Mouse (Mus musculus): ENCODE measurements around the gene Slc25a22. TPM values are rescaled to one million over a fixed set of nuclear protein-coding genes. Genes with fewer than 3 reads are reported as not detected.

Slc25a22 gene
- polyA plus RNA-seq, 1 experiment from 2014 or later: 17.2 TPM

DNA sequence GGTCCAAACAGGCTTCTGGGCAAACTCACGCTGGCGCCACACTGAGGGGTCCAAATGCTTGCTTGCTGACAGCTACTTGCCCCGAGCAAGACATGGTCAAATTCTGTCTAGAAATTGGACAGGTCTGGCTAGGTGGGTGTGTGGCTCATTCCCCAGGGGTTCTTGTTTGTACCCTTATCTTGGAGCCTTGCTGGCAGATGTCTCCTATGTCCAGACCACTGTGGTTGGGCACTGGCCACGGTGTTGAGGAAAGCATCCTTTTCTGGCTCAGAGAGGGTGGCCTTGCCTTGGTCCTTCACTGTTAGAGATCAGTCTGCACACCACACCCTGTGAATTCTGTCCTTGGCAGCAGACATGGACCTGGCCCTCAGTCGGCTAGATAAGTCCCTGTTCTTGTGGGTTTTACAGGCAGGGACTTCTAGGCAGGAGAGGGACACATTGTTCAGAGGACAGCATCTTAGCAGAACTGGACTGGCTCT lies 40.6 kb upstream of the Slc25a22 start:
- Histone ChIP-seq H3K36me3 (ENCODE audit: control insufficient read depth, insufficient read depth, low read length) (no peaks in the 10 kb centered on the region), H3K4me2 (replicated peaks; ENCODE audit: low read depth) (no peak overlapping the region; the same call in 1 of the 2 replicates), H3K9ac (ENCODE audit: low read length) (0 out of 2 replicates have a peak overlapping the region, but pooled peaks have one; percentile 43), H3K27me3 (ENCODE audit: control insufficient read depth, insufficient read depth, low read length) (no peaks in the 10 kb centered on the region), H3K27ac (replicated peaks) (peak overlapping the region; percentile 87; the same call in 1 of the 2 replicates), H3K9me3 (ENCODE audit: control insufficient read depth, low read length) (no peaks in the 10 kb centered on the region), H3K4me3 (ENCODE audit: low read depth, low read length) (no peak overlapping the region), H3K4me1 (replicated peaks; ENCODE audit: control insufficient read depth, insufficient read depth) (peaks cover 22% of the 10 kb centered on the region)
- no peak for TF ChIP-seq CTCF (IDR thresholded peaks at IDR 0.05; ENCODE audit: low read depth)
- WGBS: 43% methylated on average over 5 of the region's 5 CpGs
- no peak for DNase-seq (ENCODE audit: low spot score)
- ATAC-seq (ENCODE audit: low FRiP score, low TSS enrichment): no peak

GRCm38 (mm10) chr7:141477578-141478269 lies 40.0 kb upstream of the Slc25a22 start:
- Histone ChIP-seq H3K27ac (replicated peaks) (peak overlapping the region; percentile 87), H3K9me3 (ENCODE audit: control insufficient read depth, low read length) (no peaks in the 10 kb centered on the region), H3K36me3 (ENCODE audit: control insufficient read depth, insufficient read depth, low read length) (no peaks in the 10 kb centered on the region), H3K9ac (ENCODE audit: low read length) (peak overlapping the region; percentile 43; the same call in 1 of the 2 replicates), H3K4me1 (replicated peaks; ENCODE audit: control insufficient read depth, insufficient read depth) (peaks cover 22% of the 10 kb centered on the region), H3K4me2 (replicated peaks; ENCODE audit: low read depth) (peak overlapping the region; percentile 90), H3K27me3 (ENCODE audit: control insufficient read depth, insufficient read depth, low read length) (no peaks in the 10 kb centered on the region), H3K4me3 (ENCODE audit: low read depth, low read length) (no peak overlapping the region)
- ATAC-seq (ENCODE audit: low FRiP score, low TSS enrichment) (no peak), DNase-seq (ENCODE audit: low spot score) (no peak)
- no peak for TF ChIP-seq CTCF (IDR thresholded peaks at IDR 0.05; ENCODE audit: low read depth)
- TF ChIP-seq EP300 (optimal IDR thresholded peaks at IDR 0.05): no peak
- WGBS: 21% methylated on average over 4 of the region's 4 CpGs

- peaks cover 5% of the 10 kb centered on the region; the same call in 1 of the 2 replicates for H3K36me3 ChIP-seq (ENCODE audit: control insufficient read depth, insufficient read depth, low read length)
- H3K4me1 ChIP-seq (replicated peaks; ENCODE audit: control insufficient read depth, insufficient read depth): peaks cover 20% of the 10 kb centered on the region
- H3K27ac ChIP-seq (replicated peaks): peak overlapping the region; percentile 87
- H3K27me3 ChIP-seq (ENCODE audit: control insufficient read depth, insufficient read depth, low read length): no peaks in the 10 kb centered on the region
- TF ChIP-seq EP300 (optimal IDR thresholded peaks at IDR 0.05) (no peak), CTCF (IDR thresholded peaks at IDR 0.05; ENCODE audit: low read depth) (peak; percentile 43)
- 3% methylated on average over 7 of the region's 7 CpGs for WGBS
- DNase-seq (ENCODE audit: low spot score) (peak; percentile 48), ATAC-seq (ENCODE audit: low FRiP score, low TSS enrichment) (peak; percentile 0; the same call in 1 of the 2 replicates)
- H3K9me3 ChIP-seq (ENCODE audit: control insufficient read depth, low read length): no peaks in the 10 kb centered on the region
- peak overlapping the region; percentile 31; the same call in 1 of the 2 replicates for H3K9ac ChIP-seq (ENCODE audit: low read length)
- peak overlapping the region; percentile 90 for H3K4me2 ChIP-seq (replicated peaks; ENCODE audit: low read depth)
- H3K4me3 ChIP-seq (ENCODE audit: low read depth, low read length): peak overlapping the region; percentile 80
Observed at GRCm38 (mm10) chr7:141476981-141477370, 39.3 kb upstream of the Slc25a22 start.

GRCm38 (mm10) chr7:141476226-141476980 lies 38.7 kb upstream of the Slc25a22 start:
- no peaks in the 10 kb centered on the region for H3K9me3 ChIP-seq (ENCODE audit: control insufficient read depth, low read length)

GRCm38 (mm10) chr7:141475805-141476158 lies 38.1 kb upstream of the Slc25a22 start:
- DNase-seq (ENCODE audit: low spot score) (no peak), ATAC-seq (ENCODE audit: low FRiP score, low TSS enrichment) (peak; percentile 5; the same call in 1 of the 2 replicates)
- Histone ChIP-seq H3K36me3 (ENCODE audit: control insufficient read depth, insufficient read depth, low read length) (peaks cover 8% of the 10 kb centered on the region), H3K4me3 (ENCODE audit: low read depth, low read length) (peak overlapping the region; percentile 80), H3K9me3 (ENCODE audit: control insufficient read depth, low read length) (no peaks in the 10 kb centered on the region), H3K9ac (ENCODE audit: low read length) (peak overlapping the region; percentile 88), H3K4me2 (replicated peaks; ENCODE audit: low read depth) (peak overlapping the region; percentile 90), H3K27me3 (ENCODE audit: control insufficient read depth, insufficient read depth, low read length) (no peaks in the 10 kb centered on the region), H3K4me1 (replicated peaks; ENCODE audit: control insufficient read depth, insufficient read depth) (peaks cover 16% of the 10 kb centered on the region), H3K27ac (replicated peaks) (peak overlapping the region; percentile 87)
- 0% methylated on average over 12 of the region's 12 CpGs for WGBS
- no peak for TF ChIP-seq CTCF (IDR thresholded peaks at IDR 0.05; ENCODE audit: low read depth)
- no peak for TF ChIP-seq EP300 (optimal IDR thresholded peaks at IDR 0.05)

More at GRCm38 (mm10) chr7:141476226-141476980, 38.7 kb upstream of the Slc25a22 start:
- peaks cover 16% of the 10 kb centered on the region for H3K4me1 ChIP-seq (replicated peaks; ENCODE audit: control insufficient read depth, insufficient read depth)
- WGBS: under 1% methylated on average over 11 of the region's 17 CpGs
- TF ChIP-seq EP300 (optimal IDR thresholded peaks at IDR 0.05) (peak; percentile 95), CTCF (IDR thresholded peaks at IDR 0.05; ENCODE audit: low read depth) (peak; percentile 59)
- H3K36me3 ChIP-seq (ENCODE audit: control insufficient read depth, insufficient read depth, low read length): peaks cover 5% of the 10 kb centered on the region; the same call in 1 of the 2 replicates
- ATAC-seq (ENCODE audit: low FRiP score, low TSS enrichment): peak; percentile 76
- DNase-seq (ENCODE audit: low spot score): peak; percentile 84
- H3K4me2 ChIP-seq (replicated peaks; ENCODE audit: low read depth): peak overlapping the region; percentile 90
- H3K4me3 ChIP-seq (ENCODE audit: low read depth, low read length): peak overlapping the region; percentile 80
- H3K27ac ChIP-seq (replicated peaks): peak overlapping the region; percentile 87
- H3K27me3 ChIP-seq (ENCODE audit: control insufficient read depth, insufficient read depth, low read length): no peaks in the 10 kb centered on the region
- peak overlapping the region; percentile 88 for H3K9ac ChIP-seq (ENCODE audit: low read length)

Measured in stomach, postnatal 0 days (tissue).